Mouse (Mus musculus) CH12.LX (cell line): ENCODE data around the gene Abcb8. TPM values are rescaled to one million over a fixed set of nuclear protein-coding genes. Genes with fewer than 3 reads are reported as not detected.

Experiments
- DNase-seq: peaks from one replicate; pipeline ENCODE4 v3.0.0-alpha.2; 2013; ENCODE audit errors: extremely low read depth
- H3K27ac ChIP-seq: 2 replicates; pipeline ENCODE4 v1.5.1; 2012; ENCODE audit warnings: low read depth, mild to moderate bottlenecking, control low read depth, moderate library complexity; ENCODE audit not compliant: insufficient read depth
- H3K27me3 ChIP-seq: replicated peaks from 2 replicates; pipeline ENCODE3; 2012; ENCODE audit warnings: inconsistent platforms
- H3K36me3 ChIP-seq, 2 experiments: replicated peaks in 1 of 2; 2 replicates each; pipeline versions ENCODE3 to v1.6.1; 2012; ENCODE audit warnings: inconsistent platforms in 1 of 2, low read length in 1 of 2, mild to moderate bottlenecking in 1 of 2, mixed read lengths in 1 of 2, moderate library complexity in 1 of 2; ENCODE audit not compliant: control insufficient read depth in 1 of 2, insufficient read depth in 1 of 2
- H3K4me1 ChIP-seq, 2 experiments: 2 replicates each; pipeline ENCODE4 v1.6.1; 2012; ENCODE audit warnings: inconsistent platforms in 1 of 2, moderate library complexity in 1 of 2; ENCODE audit not compliant: insufficient read depth in 2 of 2, control insufficient read depth in 1 of 2
- H3K4me2 ChIP-seq: 2 replicates; pipeline ENCODE4 v1.6.1; 2012; ENCODE audit warnings: low read depth, mild to moderate bottlenecking, control low read depth; ENCODE audit not compliant: poor library complexity, insufficient read depth, severe bottlenecking
- H3K4me3 ChIP-seq, 3 experiments: fragments of 150-350 bp in 1 of 3; sonication (generic) in 1 of 3; replicated peaks in 1 of 3; 2 replicates each; pipeline versions ENCODE3 to v1.5.1; 2011 to 2012; ENCODE audit warnings: low read depth in 2 of 3, low read length in 2 of 3, mild to moderate bottlenecking in 2 of 3, moderate library complexity in 2 of 3, control low read depth in 1 of 3, improper control_type of control experiment in 1 of 3, inconsistent platforms in 1 of 3, mixed read lengths in 1 of 3; ENCODE audit not compliant: poor library complexity in 1 of 3
- H3K79me2 ChIP-seq: replicated peaks from 2 replicates; pipeline ENCODE4 v1.6.1; 2012; ENCODE audit warnings: mild to moderate bottlenecking, moderate library complexity; ENCODE audit not compliant: control insufficient read depth, poor library complexity, insufficient read depth, severe bottlenecking; ENCODE audit errors: extremely low read depth
- H3K9ac ChIP-seq: 2 replicates; pipeline ENCODE4 v1.6.1; 2012; ENCODE audit warnings: low read depth, mild to moderate bottlenecking, control low read depth, moderate library complexity; ENCODE audit not compliant: insufficient read depth
- H3K9me3 ChIP-seq: replicated peaks from 2 replicates; pipeline ENCODE3; 2012; ENCODE audit warnings: low read length, inconsistent platforms, mixed read lengths
- BHLHE40 ChIP-seq: IDR thresholded peaks from 2 replicates; pipeline ENCODE4 v1.6.1; 2011; ENCODE audit warnings: mild to moderate bottlenecking, low read depth, low read length, improper control_type of control experiment
- CTCF ChIP-seq, 2 experiments: IDR thresholded peaks in 1 of 2; conservative IDR thresholded peaks in 1 of 2; 2 replicates each; pipeline ENCODE4 v1.5.1; 2011 to 2012; ENCODE audit warnings: low read depth in 2 of 2, low read length in 2 of 2, improper control_type of control experiment in 1 of 2, inconsistent platforms in 1 of 2, mild to moderate bottlenecking in 1 of 2, moderate library complexity in 1 of 2
- EP300 ChIP-seq: IDR thresholded peaks from 2 replicates; pipeline ENCODE4 v1.6.1; 2011; ENCODE audit warnings: low read length, improper control_type of control experiment
- HCFC1 ChIP-seq: IDR thresholded peaks from 2 replicates; pipeline ENCODE4 v1.6.1; 2012; ENCODE audit warnings: low read depth, mild to moderate bottlenecking, inconsistent platforms, low read length, improper control_type of control experiment
- IRF4 ChIP-seq: IDR thresholded peaks from 2 replicates; pipeline ENCODE4 v1.6.1; 2014; ENCODE audit warnings: low read depth, mild to moderate bottlenecking, inconsistent platforms, low read length, improper control_type of control experiment
- JUN ChIP-seq: IDR thresholded peaks from 2 replicates; pipeline ENCODE4 v1.6.1; 2011; ENCODE audit warnings: low read depth, mild to moderate bottlenecking, low read length, improper control_type of control experiment, moderate library complexity; ENCODE audit not compliant: insufficient read depth
- JUND ChIP-seq: conservative IDR thresholded peaks from 2 replicates; pipeline ENCODE4 v1.6.1; 2011; ENCODE audit warnings: low read depth, low read length, improper control_type of control experiment
- KAT2A ChIP-seq: IDR thresholded peaks from 2 replicates; pipeline ENCODE4 v1.6.1; 2012; ENCODE audit warnings: low read length, improper control_type of control experiment, inconsistent platforms; ENCODE audit not compliant: insufficient replicate concordance
- MAFK ChIP-seq: IDR thresholded peaks from 2 replicates; pipeline ENCODE4 v1.6.1; 2011; ENCODE audit warnings: low read length, improper control_type of control experiment; ENCODE audit not compliant: insufficient replicate concordance
- MAX ChIP-seq: IDR thresholded peaks from 2 replicates; pipeline ENCODE4 v1.6.1; 2011; ENCODE audit warnings: low read length, improper control_type of control experiment
- MAZ ChIP-seq: IDR thresholded peaks from 2 replicates; pipeline ENCODE4 v1.6.1; 2012; ENCODE audit warnings: low read depth, mild to moderate bottlenecking, inconsistent platforms, low read length, improper control_type of control experiment, moderate library complexity
- MEF2A ChIP-seq: IDR thresholded peaks from 2 replicates; pipeline ENCODE4 v1.6.1; 2014; ENCODE audit warnings: low read depth, mild to moderate bottlenecking, inconsistent platforms, low read length, improper control_type of control experiment, borderline replicate concordance
- MYC ChIP-seq: IDR thresholded peaks from 2 replicates; pipeline ENCODE4 v1.6.1; 2011; ENCODE audit warnings: low read depth, mild to moderate bottlenecking, improper control_type of control experiment, low read length
- NRF1 ChIP-seq: IDR thresholded peaks from 2 replicates; pipeline ENCODE4 v1.6.1; 2014; ENCODE audit warnings: low read depth, mild to moderate bottlenecking, inconsistent platforms, low read length, improper control_type of control experiment, moderate library complexity
- PAX5 ChIP-seq: IDR thresholded peaks from 2 replicates; pipeline ENCODE4 v1.6.1; 2012; ENCODE audit warnings: low read length, inconsistent platforms, mixed read lengths
- POLR2A ChIP-seq: IDR thresholded peaks from 2 replicates; pipeline ENCODE4 v1.6.1; 2011; ENCODE audit warnings: low read depth, mild to moderate bottlenecking, improper control_type of control experiment, low read length
- POLR2AphosphoS2 ChIP-seq: IDR thresholded peaks from 2 replicates; pipeline ENCODE4 v1.6.1; 2011; ENCODE audit warnings: low read depth, low read length, improper control_type of control experiment
- RAD21 ChIP-seq: IDR thresholded peaks from 2 replicates; pipeline ENCODE4 v1.6.1; 2011; ENCODE audit warnings: low read depth, mild to moderate bottlenecking, low read length, improper control_type of control experiment, moderate library complexity
- RCOR1 ChIP-seq: conservative IDR thresholded peaks from 2 replicates; pipeline ENCODE4 v1.6.1; 2012; ENCODE audit warnings: low read depth, mild to moderate bottlenecking, inconsistent platforms, low read length, improper control_type of control experiment
- SIN3A ChIP-seq: IDR thresholded peaks from 2 replicates; pipeline ENCODE4 v1.6.1; 2012; ENCODE audit warnings: low read length, improper control_type of control experiment, inconsistent platforms
- SMC3 ChIP-seq: IDR thresholded peaks from 2 replicates; pipeline ENCODE4 v1.6.1; 2011; ENCODE audit warnings: low read depth, low read length, improper control_type of control experiment
- TBP ChIP-seq: conservative IDR thresholded peaks from 2 replicates; pipeline ENCODE4 v1.6.1; 2011; ENCODE audit warnings: low read depth, low read length, improper control_type of control experiment
- TCF12 ChIP-seq: IDR thresholded peaks from 2 replicates; pipeline ENCODE4 v1.6.1; 2014; ENCODE audit warnings: low read depth, mild to moderate bottlenecking, inconsistent platforms, low read length, improper control_type of control experiment
- UBTF ChIP-seq: IDR thresholded peaks from 2 replicates; pipeline ENCODE4 v1.6.1; 2012; ENCODE audit warnings: low read depth, mild to moderate bottlenecking, inconsistent platforms, low read length, improper control_type of control experiment, moderate library complexity
- USF1 ChIP-seq: IDR thresholded peaks from 2 replicates; pipeline ENCODE4 v1.6.1; 2014; ENCODE audit warnings: low read depth, mild to moderate bottlenecking, inconsistent platforms, low read length, improper control_type of control experiment
- USF2 ChIP-seq: conservative IDR thresholded peaks from 2 replicates; pipeline ENCODE4 v1.6.1; 2011; ENCODE audit warnings: low read depth, low read length, improper control_type of control experiment
- ZC3H11A ChIP-seq: IDR thresholded peaks from 2 replicates; pipeline ENCODE4 v1.6.1; 2012; ENCODE audit warnings: low read depth, mild to moderate bottlenecking, inconsistent platforms, low read length, improper control_type of control experiment
- ZKSCAN1 ChIP-seq: IDR thresholded peaks from 2 replicates; pipeline ENCODE4 v1.6.1; 2012; ENCODE audit warnings: low read depth, inconsistent platforms, low read length, improper control_type of control experiment, borderline replicate concordance
- ZMIZ1 ChIP-seq: IDR thresholded peaks from 2 replicates; pipeline ENCODE4 v1.6.1; 2012; ENCODE audit warnings: low read depth, mild to moderate bottlenecking, inconsistent platforms, low read length, improper control_type of control experiment
- ZNF384 ChIP-seq: IDR thresholded peaks from 2 replicates; pipeline ENCODE4 v1.6.1; 2012; ENCODE audit warnings: low read depth, low read length, improper control_type of control experiment, inconsistent platforms
- dilution Hi-C: fragments of 300-500 bp; cut with MboI; formaldehyde crosslinking; loops from 2 replicates; pipeline ENCODE4 v1.14.3; 2020; ENCODE audit warnings: low sequenced_read_pairs; ENCODE audit not compliant: extremely low pct_unique_long_range_greater_than_20kb, extremely low pct_ligation_motif_present
- in situ Hi-C: fragments of 300-500 bp; cut with MboI; formaldehyde crosslinking; loops from 3 replicates; pipeline ENCODE4 v1.14.3; 2019; ENCODE audit warnings: low sequenced_read_pairs, low pct_ligation_motif_present, low pct_unique_long_range_greater_than_20kb, mixed read lengths
- polyA plus RNA-seq: library from polyadenylated mRNA; unstranded; fragments of >175 nt; gene quantifications from 2 replicates; pipeline ENCODE4 v1.2.1, GENCODE M21; 2012; ENCODE audit warnings: low read depth; ENCODE audit not compliant: insufficient read length
- total RNA-seq, 2 experiments: library from RNA; depleted of rRNA; stranded (reverse); fragments of 300-350 nt in 1 of 2; fragments of >200 nt in 1 of 2; gene quantifications; 2 replicates each; pipeline ENCODE4 v1.2.3; 2012 to 2014

Gene Abcb8
- total and polyA plus RNA-seq, 3 experiments: 31.0 to 58.7 (median 45.4) TPM

- no peaks in the 10 kb centered on the region for H3K79me2 ChIP-seq
- H3K27me3 ChIP-seq: no peaks in the 10 kb centered on the region
- H3K4me2 ChIP-seq: no peak overlapping the region
- peaks cover 0 to 7% of the 10 kb centered on the region in 2 experiments for H3K36me3 ChIP-seq
- no peak overlapping the region for H3K27ac ChIP-seq
- no peak overlapping the region for H3K9ac ChIP-seq
- no peak for TF ChIP-seq USF2
- no peak for TF ChIP-seq HCFC1
- no peak for TF ChIP-seq IRF4
- TF ChIP-seq MAX: no peak
- no peak for TF ChIP-seq MAFK
- TF ChIP-seq POLR2A: no peak
- in situ Hi-C loops: no loop called here
- DNase-seq: no peak
- H3K9me3 ChIP-seq: peaks cover 7% of the 10 kb centered on the region
- no peak overlapping the region for H3K4me3 ChIP-seq
- dilution Hi-C loops: no loop called here
- peaks cover 14 to 55% of the 10 kb centered on the region in 2 experiments for H3K4me1 ChIP-seq
Measured at GRCm38 (mm10) chr5:24392724-24393123, 739 bp upstream of the Abcb8 start.

- H3K27ac ChIP-seq: peak overlapping the region; percentile 83
- H3K4me1 ChIP-seq: peaks cover 20 to 56% of the 10 kb centered on the region in 2 experiments
- H3K4me2 ChIP-seq: peak overlapping the region; percentile 94
- H3K4me3 ChIP-seq: peak overlapping the region; percentile 65 to 77 (median 71)
- dilution Hi-C loops: no loop called here
- H3K9ac ChIP-seq: peak overlapping the region; percentile 67
- H3K36me3 ChIP-seq: peaks cover 0 to 16% of the 10 kb centered on the region in 2 experiments
- no peaks in the 10 kb centered on the region for H3K27me3 ChIP-seq
- no peaks in the 10 kb centered on the region for H3K9me3 ChIP-seq
- H3K79me2 ChIP-seq: no peaks in the 10 kb centered on the region
- DNase-seq: peak; percentile 98
- in situ Hi-C loops: no loop called here
- TF ChIP-seq BHLHE40 (peak; percentile 56), IRF4 (peak; percentile 26; the same call in 1 of the 2 replicates), UBTF (no peak), KAT2A (peak; percentile 92; the same call in 1 of the 2 replicates), ZKSCAN1 (no peak), TCF12 (peak; percentile 58), TBP (peak; percentile 89; the same call in 1 of the 2 replicates), POLR2A (peak; percentile 90), ZNF384 (no peak), SMC3 (peak; percentile 60), EP300 (no peak), HCFC1 (peak; percentile 94), CTCF (conservative IDR thresholded peaks at IDR 0.05 in 1 of 2, IDR thresholded peaks at IDR 0.05 in 1 of 2; ENCODE audit: low read depth in 2 of 2, low read length in 2 of 2) (peak in 1 of 2 experiments; percentile 94; a peak in 3 of 4 replicates), MAZ (peak; percentile 28; the same call in 1 of the 2 replicates), MAFK (no peak), ZMIZ1 (peak; percentile 91), NRF1 (peak; percentile 61), MYC (no peak; the same call in 1 of the 2 replicates), USF1 (peak; percentile 37), JUN (no peak), PAX5 (no peak), USF2 (0 out of 2 replicates have a peak, but pooled peaks have one; percentile 11), POLR2AphosphoS2 (peak; percentile 68; the same call in 1 of the 2 replicates), ZC3H11A (no peak), MEF2A (no peak), RCOR1 (0 out of 2 replicates have a peak, but pooled peaks have one; percentile 27), RAD21 (peak; percentile 40), JUND (no peak), SIN3A (no peak)
Measured at GRCm38 (mm10) chr5:24394165-24394894, 867 bp downstream of the Abcb8 start.
